Mouse (Mus musculus): ENCODE measurements around the gene Vpreb3. TPM values are rescaled to one million over a fixed set of nuclear protein-coding genes. Genes with fewer than 3 reads are reported as not detected.

Gene Vpreb3
- total RNA-seq, 2 experiments from 2014 or later: not detected

- peak in 1 of 2 experiments; percentile 21 for DNase-seq
These were observed 10.7 kb upstream of the Vpreb3 start for GRCm38 (mm10) chr10:75932081-75932678.

- DNase-seq: no peak
These were observed 10.0 kb upstream of the Vpreb3 start, which contains the start of gene Chchd10 for GRCm38 (mm10) chr10:75932891-75933290. Chchd10 (plus strand) TSS chr10:75933130.

GRCm38 (mm10) chr10:75934991-75935390, 7.9 kb upstream of the Vpreb3 start:
- no peak for DNase-seq

DNA sequence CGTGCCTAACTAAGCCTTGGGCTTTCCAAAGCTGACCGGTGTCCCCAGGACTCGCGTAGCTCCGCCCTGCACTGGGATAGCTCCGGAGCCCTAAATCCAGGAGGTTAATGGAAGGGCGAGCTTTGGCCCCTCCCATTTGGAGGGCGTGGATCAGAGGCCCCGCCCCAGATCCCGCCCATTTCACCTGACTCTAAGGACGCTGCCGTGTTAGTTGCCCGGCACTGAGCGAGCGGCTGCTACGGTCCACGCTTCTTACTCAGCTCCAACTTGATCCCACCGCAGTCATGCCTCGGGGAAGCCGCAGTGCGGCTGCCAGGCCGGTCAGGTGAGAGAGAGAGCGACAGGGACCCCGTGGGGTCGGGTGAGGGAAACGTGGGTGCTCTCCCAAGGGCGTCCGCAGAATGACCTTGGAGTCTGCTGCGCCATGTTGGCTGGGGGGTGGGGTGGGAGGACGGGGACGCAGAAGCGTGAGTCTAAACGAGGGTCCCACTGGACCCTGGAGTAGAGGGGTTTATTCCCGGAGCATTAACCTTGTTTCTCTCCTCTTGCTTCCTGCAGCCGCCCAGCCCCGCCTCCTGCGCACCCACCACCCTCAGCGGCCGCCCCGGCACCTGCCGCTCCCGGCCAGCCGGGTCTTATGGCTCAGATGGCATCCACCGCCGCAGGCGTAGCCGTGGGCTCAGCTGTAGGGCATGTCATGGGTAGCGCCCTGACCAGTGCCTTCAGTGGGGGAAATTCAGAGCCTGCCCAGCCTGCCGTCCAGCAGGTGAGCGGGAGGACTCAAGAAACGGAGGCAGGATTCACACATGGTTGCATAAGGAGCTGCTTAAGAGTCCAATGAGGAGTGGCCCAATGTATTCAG, 6.9 kb upstream of the Vpreb3 start, which contains the start of gene Mmp11:
Mmp11 (minus strand) TSS at position 817 of the 862 bp plus-strand sequence.
- peak; percentile 69 to 71 for DNase-seq

DNA sequence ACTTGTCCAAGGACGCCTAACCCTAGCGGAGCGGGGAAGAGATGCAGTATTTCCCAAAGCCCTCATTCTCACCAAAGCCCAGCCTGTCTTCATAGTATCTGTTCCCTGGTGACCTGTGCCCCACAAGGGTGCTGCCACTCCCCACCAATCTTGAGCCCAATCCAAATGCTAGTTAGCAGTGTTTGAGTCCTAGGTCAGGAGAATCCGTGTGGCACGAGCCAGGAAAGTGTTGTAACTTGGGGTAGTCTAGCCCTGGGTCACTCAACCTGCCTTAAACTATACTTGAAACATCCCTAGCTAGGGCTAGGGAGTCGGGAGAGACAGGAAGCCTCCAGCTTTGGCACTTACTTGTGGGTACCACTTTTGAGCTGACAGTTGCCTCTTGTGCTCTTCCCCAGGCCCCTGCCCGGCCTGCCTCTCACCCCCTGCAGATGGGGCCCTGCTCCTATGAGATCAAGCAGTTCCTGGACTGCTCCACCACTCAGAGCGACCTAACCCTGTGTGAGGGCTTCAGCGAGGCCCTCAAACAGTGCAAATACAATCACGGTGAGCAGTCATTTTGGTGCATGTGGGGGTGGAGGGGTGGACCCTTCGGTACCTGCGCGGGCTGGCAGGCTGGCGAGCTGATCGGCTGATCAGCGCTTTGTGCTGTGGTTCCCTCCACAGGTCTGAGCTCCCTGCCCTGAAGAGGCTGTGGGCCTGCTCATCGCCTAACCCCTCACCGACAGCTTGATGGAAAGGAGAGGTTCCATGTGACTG, 5.8 kb upstream of the Vpreb3 start:
- DNase-seq: no peak

GRCm38 (mm10) chr10:75937851-75938643, 4.8 kb upstream of the Vpreb3 start:
- no peak for DNase-seq

GRCm38 (mm10) chr10:75939481-75940234, 3.2 kb upstream of the Vpreb3 start:
- no peak for DNase-seq

- no peak for DNase-seq
These were observed 2.3 kb upstream of the Vpreb3 start, which contains the start of gene Gm867 for GRCm38 (mm10) chr10:75940520-75940919. Gm867 (minus strand) TSS chr10:75940672.

- DNase-seq: no peak
These were observed 1.6 kb upstream of the Vpreb3 start for GRCm38 (mm10) chr10:75941042-75941824.

DNA sequence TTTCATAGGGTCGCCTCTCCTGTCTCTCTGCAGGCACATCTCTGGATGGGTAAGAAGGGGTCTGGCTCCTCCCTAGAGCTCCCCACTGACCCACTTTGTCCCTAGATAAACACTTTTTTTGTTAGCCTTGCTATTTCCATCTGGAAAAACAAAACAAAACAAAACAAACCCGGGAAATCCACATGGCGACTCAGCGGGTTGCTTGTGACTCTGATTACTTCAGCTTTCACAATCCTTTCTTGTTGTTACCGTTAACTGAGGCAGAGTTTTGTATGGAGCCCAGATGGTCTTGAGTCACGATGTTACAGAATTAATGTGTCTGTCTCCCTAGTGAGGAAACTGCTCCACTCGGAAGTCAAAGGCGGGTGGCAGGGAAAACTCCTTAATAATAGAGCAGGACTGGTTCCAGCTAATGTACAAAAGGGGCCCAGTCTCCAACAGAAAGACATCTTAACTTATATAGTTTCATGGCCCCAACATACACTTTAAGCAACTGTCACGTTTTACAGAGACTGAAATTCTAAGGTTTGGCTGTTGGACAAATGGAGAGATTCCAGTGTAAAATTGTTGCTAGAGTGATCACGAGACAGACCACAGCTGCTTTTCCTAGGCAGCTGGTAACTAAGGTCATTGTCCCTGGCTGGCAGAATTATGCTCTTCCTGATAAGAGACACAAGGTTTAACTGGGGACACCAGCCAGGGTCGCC, 1.4 kb downstream of the Vpreb3 start:
- no peak for DNase-seq

DNA sequence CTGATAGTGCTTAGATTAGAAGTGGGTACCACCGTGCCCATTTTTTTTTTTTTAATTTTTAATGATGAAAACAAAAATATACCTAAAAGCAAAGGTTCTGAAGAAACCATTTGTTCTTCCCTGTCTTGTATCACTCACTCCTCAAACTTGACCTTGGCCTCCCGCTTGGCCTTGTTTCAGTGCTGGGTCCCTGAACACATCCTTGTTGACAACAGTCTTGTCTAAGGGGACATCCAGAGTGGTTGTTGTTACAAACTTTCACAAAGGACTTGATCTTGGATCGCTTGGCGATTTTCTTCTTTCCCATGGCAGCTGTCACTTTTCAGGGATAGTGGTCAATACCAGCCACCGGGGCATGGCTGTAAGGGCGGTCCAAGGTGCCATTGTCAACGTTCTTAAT, 2.4 kb downstream of the Vpreb3 start:
- DNase-seq: no peak

GRCm38 (mm10) chr10:75945896-75946295, 3.0 kb downstream of the Vpreb3 start:
- DNase-seq: no peak

GRCm38 (mm10) chr10:75948079-75948478, 5.2 kb downstream of the Vpreb3 start:
- no peak for DNase-seq

GRCm38 (mm10) chr10:75949053-75950045, 6.5 kb downstream of the Vpreb3 start:
- no peak for DNase-seq

DNA sequence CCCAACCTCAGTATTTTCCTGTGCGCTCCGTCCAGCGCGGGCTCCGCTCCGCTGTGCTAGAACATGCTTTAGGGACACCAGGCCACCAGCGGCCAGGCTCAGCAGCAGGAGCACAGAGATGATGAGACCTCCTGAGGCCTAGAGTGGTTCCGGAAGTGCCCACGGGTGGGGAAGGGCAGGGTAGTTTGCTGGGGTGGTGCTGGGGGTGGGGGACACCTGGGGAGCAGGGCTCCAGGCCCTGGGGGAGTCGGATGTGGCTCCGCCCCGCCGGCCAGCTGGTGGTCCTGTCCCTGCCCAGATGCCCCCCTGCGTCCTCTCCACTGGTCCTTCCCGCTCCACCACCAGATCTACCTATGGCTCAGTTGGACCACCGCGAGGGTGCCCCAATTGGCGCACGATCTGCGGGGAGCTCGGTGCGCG, 7.9 kb downstream of the Vpreb3 start:
- no peak for DNase-seq

DNA sequence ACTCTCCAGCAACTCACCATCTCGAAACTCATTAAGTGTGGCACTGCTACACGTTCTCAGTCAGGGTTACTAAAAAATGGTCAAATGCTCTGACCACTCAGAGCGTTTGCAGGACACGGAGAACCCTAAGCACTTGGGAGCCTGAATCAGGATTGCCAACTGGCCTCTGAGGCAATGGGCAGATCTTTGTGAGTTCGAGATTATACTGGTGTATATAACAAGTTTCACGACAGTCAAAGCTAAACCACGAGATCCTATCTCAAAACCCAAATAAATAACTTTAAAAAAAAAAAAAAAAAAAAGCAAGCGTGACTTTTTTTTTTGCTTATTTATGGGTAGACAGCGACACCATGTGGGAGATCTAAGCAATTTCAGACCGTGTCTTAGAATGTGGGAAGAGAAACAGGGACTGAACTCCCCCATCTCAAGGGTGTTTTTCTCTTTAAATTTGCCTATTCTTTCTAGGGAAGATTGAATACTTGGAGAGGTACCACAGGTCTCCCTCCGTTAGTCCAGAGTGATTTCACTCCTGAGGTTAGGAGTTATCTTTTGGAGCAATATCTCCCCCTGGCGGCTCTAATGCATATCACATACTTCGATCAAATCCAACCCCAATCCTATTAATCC, 8.7 kb downstream of the Vpreb3 start:
- no peak for DNase-seq

DNA sequence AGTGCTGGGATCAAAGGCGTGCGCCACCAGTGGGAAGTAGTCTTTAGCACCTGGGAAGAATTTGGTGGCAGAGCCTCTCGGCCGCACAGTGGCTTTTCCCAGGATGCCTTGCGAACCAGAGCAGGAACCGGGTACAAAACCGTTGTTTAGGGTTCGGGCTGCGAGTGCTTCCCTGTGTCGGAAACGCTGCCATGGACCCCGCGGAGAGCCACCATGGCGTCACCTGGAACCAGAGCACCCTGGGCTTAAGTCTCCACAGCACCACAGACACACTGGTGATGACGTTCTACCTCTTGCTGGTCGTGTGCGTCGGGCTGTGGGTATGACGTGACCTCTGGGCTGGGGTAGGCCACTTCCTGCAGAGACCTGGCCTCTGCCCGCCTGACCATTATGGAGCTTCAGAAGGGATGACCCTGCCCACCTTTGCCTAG, 11.5 kb downstream of the Vpreb3 start, which contains the start of gene Gm5134:
Gm5134 (plus strand) TSS at position 134 of the 431 bp plus-strand sequence.
- no peak for DNase-seq

- no peak for DNase-seq
These were observed 31.0 kb downstream of the Vpreb3 start for GRCm38 (mm10) chr10:75973846-75974245.

Data from layer of hippocampus, postnatal 36 days (tissue).